Mouse (Mus musculus): ENCODE results near the gene Arhgef39.

The Arhgef39 gene

DNA sequence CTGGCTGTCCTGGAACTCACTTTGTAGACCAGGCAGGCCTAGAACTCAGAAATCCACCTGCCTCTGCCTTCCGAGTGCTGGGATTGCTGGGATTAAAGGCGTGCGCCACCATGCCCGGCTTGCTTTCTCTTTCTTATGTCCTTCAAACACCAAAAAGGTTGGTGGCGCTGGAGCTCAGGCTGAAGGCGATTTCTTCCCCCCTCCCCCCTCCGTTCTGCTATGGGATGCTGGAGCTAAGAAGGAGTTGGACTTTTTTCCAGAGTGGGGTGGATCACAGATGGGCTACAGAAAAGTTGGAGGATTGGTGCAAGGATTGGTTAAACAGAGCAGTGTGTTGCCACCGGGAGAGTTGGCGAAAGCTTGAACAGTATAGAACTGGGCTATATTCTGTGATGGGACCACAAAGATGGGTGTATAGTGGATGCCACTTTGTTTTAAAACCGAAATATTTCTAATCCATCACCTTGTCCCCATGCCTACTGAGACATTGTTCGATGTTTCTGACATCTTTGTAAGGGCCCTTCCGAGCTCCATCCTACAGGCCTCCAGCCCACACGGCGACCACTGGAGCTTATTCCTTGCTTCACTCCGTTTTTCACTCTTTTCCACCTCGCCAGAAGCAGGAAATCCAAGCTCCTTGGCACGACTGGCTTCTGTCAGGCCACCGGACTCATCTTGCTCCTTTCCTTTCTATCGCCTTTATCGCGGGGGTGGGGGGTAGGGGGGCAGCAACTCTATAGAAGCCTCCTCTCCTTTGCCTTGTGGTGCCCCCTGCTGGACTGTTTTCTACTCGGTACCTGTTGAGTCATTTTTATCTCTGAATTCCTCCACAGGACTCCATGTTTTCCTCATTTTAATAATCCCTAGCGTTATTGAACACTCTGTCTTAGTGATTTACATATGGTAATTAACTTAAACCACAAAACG is 20.3 kb downstream of the Arhgef39 start:
- no peak for DNase-seq

DNA sequence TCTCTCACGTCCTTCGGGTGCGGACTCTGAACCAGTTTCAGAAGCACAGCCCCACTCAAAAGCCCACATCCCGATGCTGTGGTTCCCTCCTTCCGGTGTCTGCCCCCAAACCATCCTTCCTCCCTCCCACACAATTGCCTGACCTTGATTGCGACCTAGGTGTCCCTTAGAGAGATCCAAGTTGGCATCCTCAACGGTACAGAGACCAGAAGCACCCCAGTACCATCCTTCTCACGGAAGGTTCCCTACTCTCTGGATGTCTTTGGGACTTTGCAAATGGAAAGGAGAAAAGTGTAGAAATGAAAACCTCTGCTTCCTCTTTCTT is 21.0 kb downstream of the Arhgef39 start:
- DNase-seq, result no peak

DNA sequence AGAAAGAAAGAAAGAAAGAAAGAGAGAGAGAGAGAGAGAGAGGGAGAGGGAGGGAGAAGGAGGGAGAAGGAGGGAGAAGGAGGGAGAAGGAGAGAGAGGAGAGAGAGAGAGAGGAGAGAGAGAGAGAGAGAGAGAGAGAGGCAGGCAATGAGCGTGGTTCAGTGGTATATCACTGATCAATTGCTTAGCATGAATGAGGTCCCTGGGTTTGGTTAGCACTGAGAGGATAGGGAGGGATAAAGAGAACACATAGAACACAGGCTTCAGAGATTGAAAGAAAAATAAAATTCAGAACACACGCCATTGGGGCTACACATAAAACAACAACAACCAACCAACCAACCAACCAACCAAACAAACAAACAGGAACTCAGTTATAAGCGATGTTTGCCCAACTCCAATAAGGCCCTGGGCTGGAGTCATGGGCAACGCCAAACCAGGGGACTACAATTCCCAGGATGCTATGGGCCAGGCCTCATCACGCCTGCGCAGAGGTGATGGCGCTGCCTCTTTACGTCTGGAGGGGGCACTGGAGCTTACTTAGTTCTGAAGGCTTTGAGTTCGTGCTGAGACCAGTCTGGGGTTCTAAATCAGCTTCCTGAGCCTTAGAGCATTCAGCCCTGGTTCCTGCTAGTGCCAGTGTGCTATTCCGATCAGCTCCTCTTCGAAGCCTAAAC is 21.5 kb downstream of the Arhgef39 start:
- DNase-seq, result peak; percentile 88

DNA sequence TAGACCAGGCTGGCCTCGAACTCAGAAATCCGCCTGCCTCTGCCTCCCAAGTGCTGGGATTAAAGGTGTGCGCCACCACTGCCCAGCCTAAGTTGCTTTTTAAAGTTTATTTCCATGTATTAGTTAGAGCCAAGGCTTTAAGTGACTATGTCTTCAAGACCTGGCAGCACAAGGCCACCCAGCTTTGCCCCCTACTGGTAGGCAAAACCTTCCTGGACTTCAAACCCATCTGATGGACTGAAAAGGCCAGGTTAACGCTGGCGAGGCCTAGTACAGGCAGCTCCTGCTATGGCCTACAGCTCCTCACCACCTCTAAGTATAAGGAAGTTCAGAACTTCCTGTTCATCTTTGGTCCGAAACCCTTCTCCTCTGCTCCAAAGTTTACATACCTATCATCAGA is 22.9 kb downstream of the Arhgef39 start:
- no peak for DNase-seq

DNA sequence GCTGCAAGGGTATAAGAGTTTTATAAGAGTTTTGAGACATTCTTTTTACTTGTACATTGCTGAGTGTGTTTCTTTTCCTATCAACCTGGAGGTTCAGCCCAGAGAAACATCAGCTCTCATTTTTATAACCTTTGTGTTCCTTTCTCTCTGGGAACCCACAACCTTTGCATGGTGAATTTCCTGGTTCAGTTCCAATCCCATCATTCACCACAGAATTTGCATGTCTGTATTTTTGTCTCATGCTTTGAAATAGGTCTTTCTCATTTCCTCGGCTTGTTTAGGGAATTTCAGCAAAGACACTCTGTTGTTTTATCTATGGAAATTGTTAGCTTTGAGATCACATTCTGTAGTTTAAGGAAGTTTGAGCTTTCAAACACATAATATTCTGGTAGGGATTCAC is 25.9 kb downstream of the Arhgef39 start:
- no peak for DNase-seq

DNA sequence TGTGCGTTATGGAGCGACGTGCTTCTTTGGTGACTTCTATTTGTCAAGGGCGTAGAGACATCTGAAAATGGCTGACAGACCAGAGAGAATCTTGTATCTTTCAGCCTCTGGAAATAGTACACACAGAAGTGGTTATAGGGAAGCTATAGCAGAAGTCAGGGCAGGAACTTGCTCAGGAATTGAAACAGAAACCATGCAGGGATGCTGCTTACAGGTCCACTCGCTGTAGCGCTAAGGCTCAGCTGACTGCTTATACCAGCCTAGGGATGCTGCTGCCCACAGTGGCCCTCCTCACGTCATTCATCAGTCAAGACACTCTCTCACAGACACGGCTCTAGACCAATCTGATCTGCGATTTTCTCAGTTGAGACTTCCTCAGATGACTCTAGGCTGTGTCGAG is 29.2 kb downstream of the Arhgef39 start:
- no peak for DNase-seq

DNA sequence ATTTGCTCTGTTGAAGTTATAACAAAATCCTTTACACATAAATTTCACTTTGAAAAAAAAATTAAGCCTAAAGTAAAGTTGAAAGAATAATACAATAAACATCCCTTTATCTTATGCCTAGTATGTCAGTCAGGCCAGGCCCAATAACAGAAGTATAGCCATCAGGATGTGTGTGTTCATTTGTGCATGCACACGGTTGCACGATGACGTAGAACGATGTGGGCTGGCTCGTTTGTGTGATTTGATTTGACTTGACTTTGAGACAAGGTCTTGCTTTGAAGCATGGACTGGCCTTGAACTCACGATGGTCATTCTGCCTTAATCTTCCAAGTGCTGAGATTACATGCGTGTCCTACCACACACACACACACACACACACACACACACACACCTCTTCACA is 32.6 kb downstream of the Arhgef39 start:
- DNase-seq, result no peak

DNA sequence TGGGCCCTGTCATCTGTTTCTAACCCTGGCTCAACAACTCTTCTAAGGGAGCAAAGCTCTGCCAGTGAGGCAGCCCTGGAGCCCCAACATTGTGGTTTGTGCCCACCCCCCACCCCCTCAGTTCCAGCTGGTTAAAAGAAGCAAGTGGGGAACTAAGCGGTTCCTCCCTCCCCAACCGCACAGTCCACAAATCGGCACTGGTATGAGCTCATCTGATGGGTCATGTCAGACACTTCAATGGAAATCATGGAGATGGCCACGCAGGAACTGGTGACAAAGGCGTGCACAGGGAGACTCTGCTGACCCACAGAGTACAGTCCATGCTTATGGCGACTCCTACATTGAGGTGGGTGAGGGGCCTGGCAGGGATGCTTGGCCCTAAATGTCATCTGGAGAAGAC is 33.6 kb downstream of the Arhgef39 start:
- no peak for DNase-seq

DNA sequence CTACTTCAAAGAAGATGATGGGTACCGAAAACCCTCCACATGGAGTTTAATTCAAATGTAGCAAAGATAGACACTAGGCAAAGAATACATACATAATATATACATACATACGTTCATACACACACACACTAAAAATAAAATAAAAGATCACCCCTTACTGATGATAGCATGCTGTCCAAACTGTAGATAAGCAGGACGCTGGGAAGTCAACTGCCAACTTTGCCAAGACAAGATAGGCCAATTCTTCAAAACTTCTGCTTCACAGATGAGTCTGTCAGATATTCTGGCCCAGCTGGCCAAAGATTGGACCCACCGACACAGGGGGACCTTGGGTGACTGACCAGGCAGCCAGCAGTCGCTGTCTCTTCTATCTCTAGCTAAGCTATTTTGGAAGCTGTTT is 36.4 kb downstream of the Arhgef39 start:
- no peak for DNase-seq

DNA sequence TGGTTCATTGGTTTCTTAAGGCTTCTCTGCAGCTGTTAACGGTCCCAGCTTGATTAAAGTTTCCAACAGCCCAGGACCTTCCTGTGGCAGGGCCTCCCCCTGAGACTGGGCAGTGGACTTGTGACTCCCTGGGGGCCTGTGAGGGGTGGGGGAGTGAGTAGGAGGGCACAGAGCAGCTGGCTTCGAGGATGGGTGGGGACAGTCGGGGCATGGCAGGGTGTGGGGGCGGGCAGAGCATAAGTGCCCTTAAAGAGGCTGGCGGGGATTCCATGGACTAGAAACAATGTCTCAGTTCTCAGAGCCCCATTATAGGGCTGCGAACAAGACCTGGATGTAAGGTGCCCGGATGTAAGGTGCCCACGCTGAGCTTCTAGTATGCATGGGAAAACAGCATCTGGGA is 42.4 kb downstream of the Arhgef39 start:
- DNase-seq, result no peak

DNA sequence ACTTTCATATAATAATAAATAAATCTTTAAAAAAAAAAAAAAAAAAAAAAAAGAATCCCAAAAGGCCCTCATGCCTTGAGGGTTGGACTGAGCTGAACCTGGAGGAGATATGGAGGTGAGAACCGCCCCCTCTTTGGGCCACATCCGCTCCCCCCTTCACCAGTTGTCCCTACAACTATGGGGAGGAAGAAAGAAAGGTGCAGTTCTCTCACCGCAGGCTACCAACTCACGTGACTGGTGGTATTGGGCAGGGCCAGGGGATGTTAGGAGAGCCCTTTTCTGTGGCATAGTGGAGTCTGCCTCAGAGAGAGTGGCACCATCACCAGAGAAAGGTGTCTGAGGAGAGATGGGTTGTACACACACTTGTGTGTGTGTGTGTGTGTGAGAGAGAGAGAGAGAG is 43.0 kb downstream of the Arhgef39 start:
- DNase-seq, result no peak

DNA sequence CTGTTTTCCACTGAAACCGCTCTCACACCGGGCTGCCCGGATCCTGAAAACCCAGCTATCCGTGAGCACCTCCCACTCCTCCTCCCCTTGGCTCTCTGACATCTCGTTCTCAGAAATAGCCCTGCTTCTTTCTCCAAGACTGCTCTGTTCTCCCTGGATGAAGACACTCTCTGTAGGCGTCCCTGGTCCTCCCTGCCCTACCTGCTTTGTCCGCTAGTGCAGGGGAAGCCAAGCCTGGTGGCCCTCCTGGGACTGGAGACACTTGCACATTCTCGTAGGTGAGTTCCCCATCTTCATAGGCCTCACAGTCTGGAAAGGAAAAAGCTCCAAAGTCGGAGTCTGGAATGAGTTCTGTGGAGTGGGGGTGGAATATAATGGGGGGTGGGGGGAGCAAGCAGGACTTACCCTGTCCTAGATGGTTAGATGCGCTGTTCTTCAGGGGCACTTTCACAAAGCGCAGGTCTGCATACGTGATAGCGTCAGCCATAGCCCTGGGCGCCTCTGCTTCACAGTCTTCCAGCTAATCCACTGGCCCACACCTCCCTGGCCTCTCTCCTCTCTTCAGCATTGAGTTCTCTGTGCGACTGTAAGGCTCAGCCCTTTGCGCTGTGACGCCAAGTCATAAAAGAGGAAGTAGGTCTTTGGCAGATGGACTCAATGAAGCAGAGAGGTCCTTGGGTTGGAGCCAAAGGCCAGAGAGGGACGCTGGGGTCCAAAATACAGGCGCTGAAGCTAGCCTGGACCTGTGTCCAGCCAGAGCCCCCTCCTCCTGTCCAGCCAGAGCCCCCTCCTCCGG is 45.3 kb downstream of the Arhgef39 start, which contains the start of gene Cd72:
Cd72 (minus strand) TSS at position 588 of the 796 bp plus-strand sequence.
- DNase-seq, result no peak

DNA sequence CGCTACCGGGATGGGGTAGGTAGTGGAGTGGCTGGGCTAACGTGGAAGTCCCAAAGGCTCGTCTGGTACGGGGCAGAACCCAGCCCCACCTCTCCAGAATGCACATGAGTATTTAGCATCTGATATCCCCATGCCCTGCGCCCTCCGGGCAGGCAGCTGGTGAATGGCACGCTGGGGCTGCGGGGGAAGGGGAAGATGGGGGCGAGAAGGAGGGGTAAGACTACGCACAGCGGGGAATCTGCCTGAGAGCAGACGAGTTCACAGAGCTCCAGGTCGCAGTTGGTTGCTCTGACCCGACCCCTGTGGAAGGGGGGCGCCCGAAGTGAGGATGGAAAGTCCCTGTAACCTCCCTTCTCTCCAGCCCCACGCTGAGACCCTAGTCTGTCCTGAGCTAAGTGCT is 46.1 kb downstream of the Arhgef39 start:
- no peak for DNase-seq

DNA sequence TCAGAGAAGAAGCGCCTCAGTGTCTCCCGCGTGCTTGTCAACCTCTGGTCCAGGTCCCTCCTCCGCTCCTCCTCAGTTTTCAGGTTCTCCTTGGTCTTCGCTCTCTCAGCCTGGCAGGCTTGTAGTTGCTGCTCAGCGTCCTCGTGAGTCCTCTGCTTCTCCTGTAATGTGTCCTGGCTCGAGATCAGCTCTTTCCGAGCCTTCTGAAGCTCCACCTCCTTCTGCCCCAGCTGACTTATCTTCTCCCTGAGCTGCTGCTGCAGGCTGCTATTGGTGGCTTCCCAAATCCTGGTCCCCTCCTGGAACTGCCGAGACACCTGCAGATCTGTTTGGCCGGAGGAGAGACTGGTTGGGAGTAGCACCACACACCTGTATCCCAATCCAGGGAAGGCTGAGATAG is 47.2 kb downstream of the Arhgef39 start:
- no peak for DNase-seq

DNA sequence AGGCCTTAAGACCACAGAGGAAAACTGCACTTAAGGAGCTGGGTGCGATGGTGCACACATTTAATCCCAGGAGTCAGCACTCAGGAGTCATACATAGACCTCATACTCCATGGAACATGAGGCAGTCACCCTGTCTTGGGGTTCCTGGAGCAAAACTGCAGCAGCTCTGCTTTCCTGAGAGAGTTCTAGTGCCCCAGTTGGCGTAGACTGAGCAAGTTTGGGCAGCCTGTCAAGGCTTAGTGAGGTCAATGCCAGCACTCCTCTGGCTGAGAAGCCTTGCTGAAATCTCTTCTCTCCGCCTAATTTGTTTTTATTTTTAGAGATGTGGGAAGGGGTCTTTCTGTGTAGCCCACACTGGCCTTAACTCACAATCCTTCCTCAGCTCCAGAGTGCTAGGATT is 50.9 kb downstream of the Arhgef39 start:
- DNase-seq, result no peak

DNA sequence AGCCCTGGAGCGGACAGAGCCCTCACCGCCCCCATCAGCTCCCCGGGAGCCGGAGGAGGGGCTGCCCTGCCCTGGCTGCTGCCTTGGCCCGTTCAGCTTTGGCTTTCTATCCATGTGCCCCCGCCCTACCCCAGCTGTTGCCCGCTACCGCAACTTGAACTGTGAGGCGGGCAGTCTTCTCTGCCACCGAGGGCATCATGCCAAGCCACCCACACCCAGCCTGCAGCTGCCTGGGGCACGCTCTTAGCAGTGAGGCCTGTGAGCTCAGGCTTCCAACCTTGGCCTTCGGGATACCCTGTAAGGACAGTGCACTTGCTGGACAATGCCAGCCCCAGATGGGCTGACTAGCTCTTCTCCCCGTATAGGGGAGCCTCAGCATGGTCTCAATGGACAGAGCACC is 52.2 kb downstream of the Arhgef39 start:
- no peak for DNase-seq
